Mouse (Mus musculus) CH12.LX (cell line): ENCODE measurements around the gene Itk. TPM values are rescaled to one million over a fixed set of nuclear protein-coding genes. Genes with fewer than 3 reads are reported as not detected.

Experiments used
- DNase-seq: peaks from one replicate; pipeline ENCODE4 v3.0.0-alpha.2; 2013; ENCODE audit errors: extremely low read depth
- H3K27ac ChIP-seq: 2 replicates; pipeline ENCODE4 v1.5.1; 2012; ENCODE audit warnings: low read depth, mild to moderate bottlenecking, control low read depth, moderate library complexity; ENCODE audit not compliant: insufficient read depth
- H3K27me3 ChIP-seq: replicated peaks from 2 replicates; pipeline ENCODE3; 2012; ENCODE audit warnings: inconsistent platforms
- H3K36me3 ChIP-seq, 2 experiments: replicated peaks in 1 of 2; 2 replicates each; pipeline versions ENCODE3 to v1.6.1; 2012; ENCODE audit warnings: inconsistent platforms in 1 of 2, low read length in 1 of 2, mild to moderate bottlenecking in 1 of 2, mixed read lengths in 1 of 2, moderate library complexity in 1 of 2; ENCODE audit not compliant: control insufficient read depth in 1 of 2, insufficient read depth in 1 of 2
- H3K4me1 ChIP-seq, 2 experiments: 2 replicates each; pipeline ENCODE4 v1.6.1; 2012; ENCODE audit warnings: inconsistent platforms in 1 of 2, moderate library complexity in 1 of 2; ENCODE audit not compliant: insufficient read depth in 2 of 2, control insufficient read depth in 1 of 2
- H3K4me2 ChIP-seq: 2 replicates; pipeline ENCODE4 v1.6.1; 2012; ENCODE audit warnings: low read depth, mild to moderate bottlenecking, control low read depth; ENCODE audit not compliant: poor library complexity, insufficient read depth, severe bottlenecking
- H3K4me3 ChIP-seq, 3 experiments: fragments of 150-350 bp in 1 of 3; sonication (generic) in 1 of 3; replicated peaks in 1 of 3; 2 replicates each; pipeline versions ENCODE3 to v1.5.1; 2011 to 2012; ENCODE audit warnings: low read depth in 2 of 3, low read length in 2 of 3, mild to moderate bottlenecking in 2 of 3, moderate library complexity in 2 of 3, control low read depth in 1 of 3, improper control_type of control experiment in 1 of 3, inconsistent platforms in 1 of 3, mixed read lengths in 1 of 3; ENCODE audit not compliant: poor library complexity in 1 of 3
- H3K79me2 ChIP-seq: replicated peaks from 2 replicates; pipeline ENCODE4 v1.6.1; 2012; ENCODE audit warnings: mild to moderate bottlenecking, moderate library complexity; ENCODE audit not compliant: control insufficient read depth, poor library complexity, insufficient read depth, severe bottlenecking; ENCODE audit errors: extremely low read depth
- H3K9ac ChIP-seq: 2 replicates; pipeline ENCODE4 v1.6.1; 2012; ENCODE audit warnings: low read depth, mild to moderate bottlenecking, control low read depth, moderate library complexity; ENCODE audit not compliant: insufficient read depth
- H3K9me3 ChIP-seq: replicated peaks from 2 replicates; pipeline ENCODE3; 2012; ENCODE audit warnings: low read length, inconsistent platforms, mixed read lengths
- CTCF ChIP-seq, 2 experiments: IDR thresholded peaks in 1 of 2; conservative IDR thresholded peaks in 1 of 2; 2 replicates each; pipeline ENCODE4 v1.5.1; 2011 to 2012; ENCODE audit warnings: low read depth in 2 of 2, low read length in 2 of 2, improper control_type of control experiment in 1 of 2, inconsistent platforms in 1 of 2, mild to moderate bottlenecking in 1 of 2, moderate library complexity in 1 of 2
- E2F4 ChIP-seq: IDR thresholded peaks from 2 replicates; pipeline ENCODE4 v1.6.1; 2011; ENCODE audit warnings: low read depth, low read length, improper control_type of control experiment; ENCODE audit not compliant: insufficient replicate concordance
- ELF1 ChIP-seq: IDR thresholded peaks from 2 replicates; pipeline ENCODE4 v1.6.1; 2014; ENCODE audit warnings: low read depth, mild to moderate bottlenecking, inconsistent platforms, low read length, improper control_type of control experiment
- EP300 ChIP-seq: IDR thresholded peaks from 2 replicates; pipeline ENCODE4 v1.6.1; 2011; ENCODE audit warnings: low read length, improper control_type of control experiment
- GABPA ChIP-seq: IDR thresholded peaks from 2 replicates; pipeline ENCODE4 v1.6.1; 2012; ENCODE audit warnings: low read depth, low read length, improper control_type of control experiment, inconsistent platforms; ENCODE audit not compliant: insufficient replicate concordance
- HCFC1 ChIP-seq: IDR thresholded peaks from 2 replicates; pipeline ENCODE4 v1.6.1; 2012; ENCODE audit warnings: low read depth, mild to moderate bottlenecking, inconsistent platforms, low read length, improper control_type of control experiment
- IRF4 ChIP-seq: IDR thresholded peaks from 2 replicates; pipeline ENCODE4 v1.6.1; 2014; ENCODE audit warnings: low read depth, mild to moderate bottlenecking, inconsistent platforms, low read length, improper control_type of control experiment
- JUND ChIP-seq: conservative IDR thresholded peaks from 2 replicates; pipeline ENCODE4 v1.6.1; 2011; ENCODE audit warnings: low read depth, low read length, improper control_type of control experiment
- KAT2A ChIP-seq: IDR thresholded peaks from 2 replicates; pipeline ENCODE4 v1.6.1; 2012; ENCODE audit warnings: low read length, improper control_type of control experiment, inconsistent platforms; ENCODE audit not compliant: insufficient replicate concordance
- MAZ ChIP-seq: IDR thresholded peaks from 2 replicates; pipeline ENCODE4 v1.6.1; 2012; ENCODE audit warnings: low read depth, mild to moderate bottlenecking, inconsistent platforms, low read length, improper control_type of control experiment, moderate library complexity
- MEF2A ChIP-seq: IDR thresholded peaks from 2 replicates; pipeline ENCODE4 v1.6.1; 2014; ENCODE audit warnings: low read depth, mild to moderate bottlenecking, inconsistent platforms, low read length, improper control_type of control experiment, borderline replicate concordance
- MXI1 ChIP-seq: IDR thresholded peaks from 2 replicates; pipeline ENCODE4 v1.6.1; 2011; ENCODE audit warnings: mild to moderate bottlenecking, low read depth, low read length, improper control_type of control experiment
- PAX5 ChIP-seq: IDR thresholded peaks from 2 replicates; pipeline ENCODE4 v1.6.1; 2012; ENCODE audit warnings: low read length, inconsistent platforms, mixed read lengths
- POLR2A ChIP-seq: IDR thresholded peaks from 2 replicates; pipeline ENCODE4 v1.6.1; 2011; ENCODE audit warnings: low read depth, mild to moderate bottlenecking, improper control_type of control experiment, low read length
- RCOR1 ChIP-seq: conservative IDR thresholded peaks from 2 replicates; pipeline ENCODE4 v1.6.1; 2012; ENCODE audit warnings: low read depth, mild to moderate bottlenecking, inconsistent platforms, low read length, improper control_type of control experiment
- SIN3A ChIP-seq: IDR thresholded peaks from 2 replicates; pipeline ENCODE4 v1.6.1; 2012; ENCODE audit warnings: low read length, improper control_type of control experiment, inconsistent platforms
- SMC3 ChIP-seq: IDR thresholded peaks from 2 replicates; pipeline ENCODE4 v1.6.1; 2011; ENCODE audit warnings: low read depth, low read length, improper control_type of control experiment
- TBP ChIP-seq: conservative IDR thresholded peaks from 2 replicates; pipeline ENCODE4 v1.6.1; 2011; ENCODE audit warnings: low read depth, low read length, improper control_type of control experiment
- TCF12 ChIP-seq: IDR thresholded peaks from 2 replicates; pipeline ENCODE4 v1.6.1; 2014; ENCODE audit warnings: low read depth, mild to moderate bottlenecking, inconsistent platforms, low read length, improper control_type of control experiment
- UBTF ChIP-seq: IDR thresholded peaks from 2 replicates; pipeline ENCODE4 v1.6.1; 2012; ENCODE audit warnings: low read depth, mild to moderate bottlenecking, inconsistent platforms, low read length, improper control_type of control experiment, moderate library complexity
- USF2 ChIP-seq: conservative IDR thresholded peaks from 2 replicates; pipeline ENCODE4 v1.6.1; 2011; ENCODE audit warnings: low read depth, low read length, improper control_type of control experiment
- ZC3H11A ChIP-seq: IDR thresholded peaks from 2 replicates; pipeline ENCODE4 v1.6.1; 2012; ENCODE audit warnings: low read depth, mild to moderate bottlenecking, inconsistent platforms, low read length, improper control_type of control experiment
- ZKSCAN1 ChIP-seq: IDR thresholded peaks from 2 replicates; pipeline ENCODE4 v1.6.1; 2012; ENCODE audit warnings: low read depth, inconsistent platforms, low read length, improper control_type of control experiment, borderline replicate concordance
- ZMIZ1 ChIP-seq: IDR thresholded peaks from 2 replicates; pipeline ENCODE4 v1.6.1; 2012; ENCODE audit warnings: low read depth, mild to moderate bottlenecking, inconsistent platforms, low read length, improper control_type of control experiment
- dilution Hi-C: fragments of 300-500 bp; cut with MboI; formaldehyde crosslinking; loops from 2 replicates; pipeline ENCODE4 v1.14.3; 2020; ENCODE audit warnings: low sequenced_read_pairs; ENCODE audit not compliant: extremely low pct_unique_long_range_greater_than_20kb, extremely low pct_ligation_motif_present
- in situ Hi-C: fragments of 300-500 bp; cut with MboI; formaldehyde crosslinking; loops from 3 replicates; pipeline ENCODE4 v1.14.3; 2019; ENCODE audit warnings: low sequenced_read_pairs, low pct_ligation_motif_present, low pct_unique_long_range_greater_than_20kb, mixed read lengths
- polyA plus RNA-seq: library from polyadenylated mRNA; unstranded; fragments of >175 nt; gene quantifications from 2 replicates; pipeline ENCODE4 v1.2.1, GENCODE M21; 2012; ENCODE audit warnings: low read depth; ENCODE audit not compliant: insufficient read length
- total RNA-seq, 2 experiments: library from RNA; depleted of rRNA; stranded (reverse); fragments of 300-350 nt in 1 of 2; fragments of >200 nt in 1 of 2; gene quantifications; 2 replicates each; pipeline ENCODE4 v1.2.3; 2012 to 2014

Gene Itk
- total and polyA plus RNA-seq, 3 experiments = 0.11 to 0.64 (median 0.17) TPM

GRCm38 (mm10) chr11:46336020-46336419, 53.3 kb downstream of the Itk start:
- peaks cover 2 to 30% of the 10 kb centered on the region in 2 experiments; a peak in 3 of 4 replicates for H3K4me1 ChIP-seq
- no peaks in the 10 kb centered on the region for H3K36me3 ChIP-seq

GRCm38 (mm10) chr11:46332217-46332616, 57.1 kb downstream of the Itk start:
- TF ChIP-seq HCFC1 = no peak
- TF ChIP-seq SIN3A = no peak
- no peak for TF ChIP-seq SMC3
- no peak for TF ChIP-seq E2F4
- TF ChIP-seq MXI1 = no peak
- no peak for TF ChIP-seq MAZ
- no peak for TF ChIP-seq JUND
- TF ChIP-seq KAT2A = no peak
- no peak for TF ChIP-seq EP300
- no peak for TF ChIP-seq IRF4
- TF ChIP-seq USF2 = no peak
- no peak for TF ChIP-seq TCF12
- TF ChIP-seq UBTF = no peak
- no peak for TF ChIP-seq ZMIZ1
- no peak for TF ChIP-seq MEF2A
- TF ChIP-seq GABPA = no peak
- TF ChIP-seq RCOR1 = no peak
- no peak for TF ChIP-seq ZKSCAN1
- no peak for TF ChIP-seq ZC3H11A
- TF ChIP-seq POLR2A = no peak

More at GRCm38 (mm10) chr11:46336020-46336419, 53.3 kb downstream of the Itk start:
- no peak overlapping the region for H3K4me2 ChIP-seq
- H3K27ac ChIP-seq = no peak overlapping the region
- H3K4me3 ChIP-seq = no peak overlapping the region
- in situ Hi-C loops (no loop called here), dilution Hi-C loops (no loop called here)
- TF ChIP-seq ZC3H11A (no peak), CTCF (conservative IDR thresholded peaks at IDR 0.05 in 1 of 2, IDR thresholded peaks at IDR 0.05 in 1 of 2; ENCODE audit: low read depth in 2 of 2, low read length in 2 of 2) (no peak), TBP (no peak), RCOR1 (no peak), PAX5 (no peak), ELF1 (no peak), GABPA (no peak), E2F4 (no peak)
- H3K79me2 ChIP-seq = no peaks in the 10 kb centered on the region
- DNase-seq = no peak
- no peaks in the 10 kb centered on the region for H3K9me3 ChIP-seq
- H3K9ac ChIP-seq = no peak overlapping the region
- H3K27me3 ChIP-seq = no peaks in the 10 kb centered on the region

More at GRCm38 (mm10) chr11:46332217-46332616, 57.1 kb downstream of the Itk start:
- DNase-seq = no peak
- Histone ChIP-seq H3K4me3 (no peak overlapping the region), H3K4me2 (no peak overlapping the region), H3K9ac (no peak overlapping the region), H3K27ac (no peak overlapping the region), H3K36me3 (no peaks in the 10 kb centered on the region), H3K79me2 (no peaks in the 10 kb centered on the region), H3K27me3 (no peaks in the 10 kb centered on the region), H3K4me1 (peaks cover 0 to 15% of the 10 kb centered on the region in 2 experiments; a peak in 1 of 4 replicates), H3K9me3 (no peaks in the 10 kb centered on the region)
- dilution Hi-C loops = no loop called here
- in situ Hi-C loops = no loop called here
